ENCODE assay signal across 8 mouse cellular contexts in genomic region chr2:35676075-35676665, GRCm38 (mm10).
DNase-seq lines count a peak whose midpoint lies in the region; ATAC-seq and TF ChIP-seq lines count a peak whose summit lies in the region.

No protein-coding gene starts in this region.

- TF ChIP-seq POLR2A in small intestine, adult 2 months (IDR thresholded peaks at IDR 0.05; ENCODE audit: low read depth, low read length) = no peak

- no peak overlapping the region for H3K4me3 ChIP-seq in small intestine, adult 2 months (ENCODE audit: low read depth, low read length)

- WGBS in small intestine, adult 2 months = 11% methylated on average over 5 of the region's 5 CpGs

- H3K36me3 ChIP-seq in small intestine, adult 2 months (ENCODE audit: control insufficient read depth, insufficient read depth, low read length) = no peaks in the 10 kb centered on the region

- intact Hi-C loops in gastrocnemius, postnatal 36 days (cut with DNase I) = no loop called here

- peak overlapping the region; percentile 59 for H3K27ac ChIP-seq in small intestine, adult 2 months (ENCODE audit: insufficient read depth, low read depth, low read length)

- H3K4me1 ChIP-seq in small intestine, adult 2 months (ENCODE audit: control insufficient read depth, insufficient read depth, insufficient read length, low read length) = peaks cover 49% of the 10 kb centered on the region

- no peak for ATAC-seq in cerebellum, adult (ENCODE audit: insufficient number of reproducible peaks, low FRiP score, low TSS enrichment)

- no peaks in the 10 kb centered on the region for H3K27me3 ChIP-seq in small intestine, adult 2 months (ENCODE audit: control insufficient read depth, insufficient read depth, low read length)

- no peak for TF ChIP-seq CTCF in small intestine, adult 2 months (IDR thresholded peaks at IDR 0.05; ENCODE audit: extremely low read depth, insufficient read length, insufficient replicate concordance, low read depth, low read length)

- peak; percentile 65 for DNase-seq in cerebellum, adult 9-11 months
- DNase-seq in urinary bladder, postnatal 14 days (ENCODE audit: low spot score) = peak; percentile 69
- no peak for DNase-seq in urinary bladder, adult 18-20 months (ENCODE audit: low spot score in 2 of 2)
- DNase-seq in kidney, postnatal 10 days = peak; percentile 76
- no peak for DNase-seq in gastrocnemius, postnatal 36 days
- no peak for DNase-seq in layer of hippocampus, postnatal 36 days

Comparison
In these comparisons a context has a peak if more than half of its experiments do, and no peak if none do; other contexts are left out.
1. DNase-seq: peak in cerebellum, adult 9-11 months (single experiment), urinary bladder, postnatal 14 days (single experiment) and kidney, postnatal 10 days (single experiment); none in urinary bladder, adult 18-20 months (0 of 2), gastrocnemius, postnatal 36 days (0 of 2) and layer of hippocampus, postnatal 36 days (0 of 2).